Mouse (Mus musculus): ENCODE data around the gene Ccdc43. TPM values are rescaled to one million over a fixed set of nuclear protein-coding genes. Genes with fewer than 3 reads are reported as not detected.

Gene Ccdc43
- polyA plus RNA-seq (2016; fragmentation: Nextera tagmentation; extraction: Ambion mirVana) = 44.0 and 48.0 TPM in 2 replicates

- H3K4me1 ChIP-seq = peaks cover 17% of the 10 kb centered on the region
- peak within 1 kb of the TSS; percentile 78 for H3K4me3 ChIP-seq
- peak within 1 kb of the TSS; percentile 68 for H3K27ac ChIP-seq
- peak within 1 kb of the TSS; percentile 85 for H3K9ac ChIP-seq
- H3K27me3 ChIP-seq = no peaks in the 10 kb centered on the region
- H3K4me2 ChIP-seq (replicated peaks) = peak within 1 kb of the TSS; percentile 77
- H3K36me3 ChIP-seq = peaks cover 3% of the 10 kb centered on the region; the same call in 1 of the 2 replicates
- no peaks in the 10 kb centered on the region for H3K9me3 ChIP-seq (replicated peaks)
- WGBS = under 1% methylated on average over 49 of the region's 49 CpGs
- ATAC-seq (ENCODE audit: low FRiP score) = peak; percentile 95
These were observed at the start of gene Ccdc43 for GRCm38 (mm10) chr11:102697338-102698017. Gene Ccdc43, minus strand, starts transcription at chr11:102697782.

- WGBS = 93% methylated on average over 3 of the region's 3 CpGs
- peaks cover 7% of the 10 kb centered on the region; the same call in 1 of the 2 replicates for H3K27me3 ChIP-seq
- ATAC-seq (ENCODE audit: low FRiP score) = no peak
These were observed 47.2 kb upstream of the Ccdc43 start for GRCm38 (mm10) chr11:102744746-102745145.

GRCm38 (mm10) chr11:102742843-102743242 is 45.3 kb upstream of the Ccdc43 start:
- Histone ChIP-seq H3K4me1 (peaks cover 16% of the 10 kb centered on the region), H3K36me3 (no peaks in the 10 kb centered on the region), H3K27me3 (peaks cover 17% of the 10 kb centered on the region), H3K9me3 (replicated peaks) (no peaks in the 10 kb centered on the region), H3K4me2 (replicated peaks) (no peak overlapping the region), H3K9ac (no peak overlapping the region), H3K4me3 (no peak overlapping the region), H3K27ac (no peak overlapping the region)
- 70% methylated on average over 5 of the region's 5 CpGs for WGBS
- no peak for ATAC-seq (ENCODE audit: low FRiP score)

More at GRCm38 (mm10) chr11:102744746-102745145, 47.2 kb upstream of the Ccdc43 start:
- Histone ChIP-seq H3K4me1 (peaks cover 11% of the 10 kb centered on the region), H3K36me3 (no peaks in the 10 kb centered on the region), H3K9me3 (replicated peaks) (no peaks in the 10 kb centered on the region), H3K27ac (no peak overlapping the region), H3K9ac (no peak overlapping the region), H3K4me3 (no peak overlapping the region), H3K4me2 (replicated peaks) (no peak overlapping the region)

GRCm38 (mm10) chr11:102742066-102742465 is 44.5 kb upstream of the Ccdc43 start:
- ATAC-seq (ENCODE audit: low FRiP score) = no peak
- no peaks in the 10 kb centered on the region for H3K36me3 ChIP-seq
- no peaks in the 10 kb centered on the region for H3K9me3 ChIP-seq (replicated peaks)
- WGBS = 50% methylated on average over 7 of the region's 7 CpGs
- H3K27me3 ChIP-seq = peaks cover 17% of the 10 kb centered on the region
- no peak overlapping the region for H3K4me2 ChIP-seq (replicated peaks)
- no peak overlapping the region for H3K4me3 ChIP-seq
- no peak overlapping the region for H3K27ac ChIP-seq
- H3K9ac ChIP-seq = no peak overlapping the region
- H3K4me1 ChIP-seq = peaks cover 16% of the 10 kb centered on the region

DNA sequence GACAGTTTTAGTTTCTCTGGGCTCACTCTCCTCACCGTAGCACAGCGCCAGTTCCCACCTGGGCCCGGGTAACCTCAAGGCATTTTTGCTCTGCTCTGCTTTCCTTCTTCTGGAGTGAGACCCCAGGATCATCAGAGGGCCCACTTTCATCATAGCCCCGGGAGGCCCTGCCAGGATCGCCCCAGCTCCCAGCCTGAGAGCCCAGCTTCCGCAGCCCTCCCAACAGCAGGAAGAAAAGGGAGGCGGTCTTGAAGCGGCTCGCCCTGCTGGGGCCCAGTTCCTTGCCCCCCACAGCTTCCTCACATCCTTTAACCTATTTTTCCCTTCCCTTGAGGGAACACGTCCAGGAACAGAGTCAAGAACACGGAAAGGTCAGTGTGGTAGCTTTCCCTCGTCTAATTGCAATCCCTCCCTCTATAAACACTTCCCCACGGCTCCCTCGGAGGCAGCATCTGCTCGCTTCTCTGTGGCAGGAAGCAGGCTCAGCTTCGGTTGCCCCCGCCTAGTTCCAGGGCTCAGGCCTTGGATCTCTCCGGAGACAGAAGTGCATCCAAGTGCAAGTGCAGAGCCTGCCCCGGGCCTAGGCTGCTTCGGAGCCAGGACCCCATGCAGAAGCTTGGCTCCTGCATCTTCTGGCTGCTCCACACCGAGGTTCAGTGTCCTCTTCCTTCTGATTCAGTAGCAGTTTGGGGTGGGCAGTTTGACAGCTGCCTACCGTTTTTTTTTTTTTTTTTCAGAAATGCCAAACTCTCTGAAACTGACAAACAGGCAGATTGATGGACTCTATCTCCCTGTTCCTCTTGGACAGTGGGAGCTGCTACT is 43.8 kb upstream of the Ccdc43 start:
- Histone ChIP-seq H3K9me3 (replicated peaks) (no peaks in the 10 kb centered on the region), H3K4me1 (peaks cover 16% of the 10 kb centered on the region), H3K27ac (no peak overlapping the region), H3K36me3 (no peaks in the 10 kb centered on the region), H3K27me3 (peaks cover 17% of the 10 kb centered on the region), H3K4me3 (no peak overlapping the region), H3K9ac (peak overlapping the region; percentile 43; the same call in 1 of the 2 replicates), H3K4me2 (replicated peaks) (no peak overlapping the region; the same call in 1 of the 2 replicates)
- 10% methylated on average over 20 of the region's 22 CpGs for WGBS
- no peak for ATAC-seq (ENCODE audit: low FRiP score)

- Histone ChIP-seq H3K4me3 (no peak overlapping the region), H3K27ac (no peak overlapping the region), H3K9me3 (replicated peaks) (no peaks in the 10 kb centered on the region), H3K27me3 (peaks cover 17% of the 10 kb centered on the region), H3K4me1 (peaks cover 16% of the 10 kb centered on the region), H3K9ac (no peak overlapping the region), H3K36me3 (no peaks in the 10 kb centered on the region), H3K4me2 (replicated peaks) (no peak overlapping the region)
- no peak for ATAC-seq (ENCODE audit: low FRiP score)
- 39% methylated on average over 11 of the region's 11 CpGs for WGBS
These were observed 43.1 kb upstream of the Ccdc43 start for GRCm38 (mm10) chr11:102740634-102741033.

DNA sequence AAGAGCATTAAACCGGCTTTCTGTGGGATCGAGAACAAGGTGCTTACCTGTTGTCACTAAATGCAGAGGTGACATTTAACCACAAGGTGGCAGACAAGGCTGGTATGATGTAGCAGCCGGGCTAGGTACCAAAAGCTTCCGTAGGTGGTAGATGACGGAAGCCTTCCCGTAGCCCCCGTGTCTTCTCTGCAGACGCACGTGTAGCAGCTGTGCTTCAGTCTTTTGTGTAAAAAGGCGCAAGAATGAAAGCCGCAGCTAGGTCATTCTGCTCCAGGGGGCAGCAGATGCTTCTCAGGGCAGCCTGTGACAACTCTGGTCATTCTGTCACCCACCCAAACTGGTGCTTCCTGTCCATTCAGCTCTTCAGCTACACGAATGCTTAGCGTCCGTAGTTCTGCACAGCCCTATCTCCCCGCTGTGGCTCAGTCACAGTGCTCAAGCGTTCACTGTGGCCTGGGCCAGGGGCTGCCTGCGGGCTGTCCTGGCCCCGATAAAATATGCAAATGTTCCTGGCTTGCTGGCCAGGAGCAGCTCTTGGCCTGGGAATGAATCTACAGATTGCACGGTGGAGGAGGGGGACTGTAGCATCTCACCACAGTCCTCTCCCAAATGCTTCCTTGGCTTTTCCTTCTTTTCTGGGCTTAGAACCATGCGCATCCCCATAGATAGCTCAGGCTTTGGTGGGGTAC is 41.8 kb upstream of the Ccdc43 start:
- Histone ChIP-seq H3K9me3 (replicated peaks) (no peaks in the 10 kb centered on the region), H3K4me2 (replicated peaks) (peak overlapping the region; percentile 69), H3K9ac (peak overlapping the region; percentile 51), H3K27me3 (peaks cover 22% of the 10 kb centered on the region), H3K36me3 (no peaks in the 10 kb centered on the region), H3K4me1 (peaks cover 16% of the 10 kb centered on the region), H3K4me3 (peak overlapping the region; percentile 26), H3K27ac (peak overlapping the region; percentile 60; the same call in 1 of the 2 replicates)
- ATAC-seq (ENCODE audit: low FRiP score) = peak; percentile 78; the same call in 1 of the 2 replicates
- 4% methylated on average over 20 of the region's 20 CpGs for WGBS

- H3K27me3 ChIP-seq = peaks cover 22% of the 10 kb centered on the region
- no peak overlapping the region for H3K4me3 ChIP-seq
- no peak overlapping the region for H3K9ac ChIP-seq
- H3K36me3 ChIP-seq = no peaks in the 10 kb centered on the region
- H3K4me1 ChIP-seq = peaks cover 16% of the 10 kb centered on the region
- H3K4me2 ChIP-seq (replicated peaks) = no peak overlapping the region
- H3K9me3 ChIP-seq (replicated peaks) = no peaks in the 10 kb centered on the region
- WGBS = 77% methylated on average over 3 of the region's 3 CpGs
- ATAC-seq (ENCODE audit: low FRiP score) = no peak
- H3K27ac ChIP-seq = no peak overlapping the region
These were observed 40.5 kb upstream of the Ccdc43 start for GRCm38 (mm10) chr11:102738046-102738445.

DNA sequence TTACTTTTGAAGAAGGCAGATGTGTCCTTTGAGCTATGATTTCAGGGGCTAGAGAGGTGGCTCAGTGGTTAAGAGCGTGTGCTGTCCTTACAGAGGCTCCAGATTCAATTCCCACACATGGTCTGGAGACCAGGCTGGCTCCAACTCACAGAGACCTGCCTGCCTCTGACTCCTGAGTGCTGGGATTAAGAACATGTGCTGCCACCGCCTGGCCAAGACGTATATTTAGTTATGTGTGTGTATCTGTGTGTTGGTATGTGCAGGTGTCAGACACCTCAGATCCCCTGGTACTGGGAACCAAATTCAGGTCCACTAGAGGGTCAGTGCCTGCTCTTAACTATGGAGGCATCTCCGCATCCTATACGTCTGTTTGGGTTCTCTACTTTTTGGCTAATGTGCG is 37.4 kb upstream of the Ccdc43 start:
- Histone ChIP-seq H3K9ac (no peak overlapping the region), H3K27ac (no peak overlapping the region), H3K4me1 (peaks cover 7% of the 10 kb centered on the region), H3K4me2 (replicated peaks) (no peak overlapping the region), H3K4me3 (no peak overlapping the region), H3K36me3 (no peaks in the 10 kb centered on the region), H3K9me3 (replicated peaks) (no peaks in the 10 kb centered on the region), H3K27me3 (peaks cover 15% of the 10 kb centered on the region)
- ATAC-seq (ENCODE audit: low FRiP score) = no peak
- WGBS = 96% methylated on average over 6 of the region's 6 CpGs

- no peak for ATAC-seq (ENCODE audit: low FRiP score)
- 81% methylated on average over 5 of the region's 5 CpGs for WGBS
- Histone ChIP-seq H3K4me3 (no peak overlapping the region), H3K27ac (no peak overlapping the region), H3K27me3 (peaks cover 7% of the 10 kb centered on the region), H3K9ac (no peak overlapping the region), H3K4me2 (replicated peaks) (no peak overlapping the region), H3K36me3 (no peaks in the 10 kb centered on the region), H3K4me1 (no peaks in the 10 kb centered on the region), H3K9me3 (replicated peaks) (no peaks in the 10 kb centered on the region)
These were observed 35.6 kb upstream of the Ccdc43 start for GRCm38 (mm10) chr11:102733146-102733545.

GRCm38 (mm10) chr11:102731366-102731765 is 33.8 kb upstream of the Ccdc43 start:
- WGBS = 86% methylated on average over 6 of the region's 6 CpGs

GRCm38 (mm10) chr11:102729835-102730234 is 32.3 kb upstream of the Ccdc43 start:
- Histone ChIP-seq H3K4me1 (no peaks in the 10 kb centered on the region), H3K36me3 (no peaks in the 10 kb centered on the region), H3K27ac (no peak overlapping the region), H3K9me3 (replicated peaks) (no peaks in the 10 kb centered on the region), H3K27me3 (0 out of 2 replicates have a peak, but pooled peaks cover 2% of the 10 kb centered on the region), H3K4me3 (no peak overlapping the region), H3K9ac (no peak overlapping the region), H3K4me2 (replicated peaks) (no peak overlapping the region)
- no peak for ATAC-seq (ENCODE audit: low FRiP score)
- 88% methylated on average over 3 of the region's 3 CpGs for WGBS

More at GRCm38 (mm10) chr11:102731366-102731765, 33.8 kb upstream of the Ccdc43 start:
- no peak overlapping the region for H3K4me3 ChIP-seq
- H3K9me3 ChIP-seq (replicated peaks) = no peaks in the 10 kb centered on the region
- H3K27ac ChIP-seq = no peak overlapping the region
- no peak overlapping the region for H3K4me2 ChIP-seq (replicated peaks)
- no peaks in the 10 kb centered on the region for H3K36me3 ChIP-seq
- H3K4me1 ChIP-seq = no peaks in the 10 kb centered on the region
- H3K27me3 ChIP-seq = 0 out of 2 replicates have a peak, but pooled peaks cover 5% of the 10 kb centered on the region
- no peak for ATAC-seq (ENCODE audit: low FRiP score)
- no peak overlapping the region for H3K9ac ChIP-seq

Data from hindbrain, embryonic 12.5 days (tissue).